Mouse (Mus musculus) lung, embryonic 16.5 days (tissue): ENCODE data around the gene Gm49388. TPM values are rescaled to one million over a fixed set of nuclear protein-coding genes. Genes with fewer than 3 reads are reported as not detected.
A peak's percentile ranks its signal among the peaks of the same experiment; 100 is the strongest.

Experiments used
- ATAC-seq: fragments of 200-750 bp; cut with Nextera tagmentation; 2 replicates; pipeline ENCODE4 v1.8.0; 2017; ENCODE audit warnings: low read depth, mild to moderate bottlenecking, moderate library complexity
- H3K27ac ChIP-seq: fragments of 300-500 bp; sonication (generic); 2 replicates; pipeline ENCODE4 v1.5.1; 2014; ENCODE audit warnings: mild to moderate bottlenecking, control low read depth, low read length
- H3K27me3 ChIP-seq: fragments of 300-500 bp; sonication (generic); 2 replicates; pipeline ENCODE4 v1.6.1; 2014; ENCODE audit warnings: low read depth, low read length, mixed read lengths; ENCODE audit not compliant: control insufficient read depth, insufficient read depth
- H3K36me3 ChIP-seq: fragments of 300-500 bp; sonication (generic); 2 replicates; pipeline ENCODE4 v1.6.1; 2014; ENCODE audit warnings: low read length; ENCODE audit not compliant: control insufficient read depth, insufficient read depth
- H3K4me1 ChIP-seq: fragments of 300-500 bp; sonication (generic); replicated peaks from 2 replicates; pipeline ENCODE4 v1.6.1; 2014; ENCODE audit warnings: low read length, mixed read lengths; ENCODE audit not compliant: control insufficient read depth, insufficient read depth
- H3K4me2 ChIP-seq: fragments of 300-500 bp; sonication (generic); 2 replicates; pipeline ENCODE4 v1.6.1; 2014; ENCODE audit warnings: low read depth, low read length, control low read depth
- H3K4me3 ChIP-seq: fragments of 300-500 bp; sonication (generic); 2 replicates; pipeline ENCODE4 v1.5.1; 2014; ENCODE audit warnings: mild to moderate bottlenecking, low read length, control low read depth
- H3K9ac ChIP-seq: fragments of 300-500 bp; sonication (generic); 2 replicates; pipeline ENCODE4 v1.6.1; 2014; ENCODE audit warnings: low read length, control low read depth
- H3K9me3 ChIP-seq: fragments of 300-500 bp; sonication (generic); 2 replicates; pipeline ENCODE4 v1.6.1; 2016; ENCODE audit warnings: low read length; ENCODE audit not compliant: control insufficient read depth
- WGBS: fragments of 180-500 bp; shearing (Covaris S2); extraction: QIAGEN DNeasy Blood & Tissue Kit; methylation state at CpG from one replicate; pipeline ENCODE4 v1.1.7; 2014; 5-methylcytosine and 5-hydroxymethylcytosine counted together
- polyA plus RNA-seq: library from polyadenylated mRNA; unstranded; fragments of >200 nt; fragmentation: Nextera tagmentation; extraction: Ambion mirVana; gene quantifications from 2 replicates; pipeline ENCODE4 v1.2.1, GENCODE M21; 2015

The Gm49388 gene
- polyA plus RNA-seq, 1 experiment from 2014 or later: not detected

DNA sequence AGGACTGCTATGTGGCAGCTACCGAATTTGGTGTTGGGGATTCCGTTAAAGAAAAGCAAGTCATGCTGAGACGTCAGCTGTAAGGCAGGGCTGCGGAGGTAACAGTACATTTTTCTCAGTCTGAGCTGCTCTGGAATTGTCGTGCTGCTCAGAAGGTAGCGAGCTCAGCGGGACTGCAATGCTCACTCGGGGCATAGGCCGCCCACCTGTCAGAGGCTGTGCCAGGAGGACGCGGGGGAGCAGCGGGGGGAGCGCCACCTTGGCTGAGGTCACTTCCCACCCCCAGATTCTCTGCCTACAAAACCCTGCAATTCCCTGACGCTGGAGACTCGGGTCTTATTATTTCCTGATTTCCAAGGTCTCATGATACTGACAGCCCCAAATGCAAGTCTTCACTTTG is 55.5 kb downstream of the Gm49388 start:
- peaks cover 15% of the 10 kb centered on the region; the same call in 1 of the 2 replicates for H3K36me3 ChIP-seq

DNA sequence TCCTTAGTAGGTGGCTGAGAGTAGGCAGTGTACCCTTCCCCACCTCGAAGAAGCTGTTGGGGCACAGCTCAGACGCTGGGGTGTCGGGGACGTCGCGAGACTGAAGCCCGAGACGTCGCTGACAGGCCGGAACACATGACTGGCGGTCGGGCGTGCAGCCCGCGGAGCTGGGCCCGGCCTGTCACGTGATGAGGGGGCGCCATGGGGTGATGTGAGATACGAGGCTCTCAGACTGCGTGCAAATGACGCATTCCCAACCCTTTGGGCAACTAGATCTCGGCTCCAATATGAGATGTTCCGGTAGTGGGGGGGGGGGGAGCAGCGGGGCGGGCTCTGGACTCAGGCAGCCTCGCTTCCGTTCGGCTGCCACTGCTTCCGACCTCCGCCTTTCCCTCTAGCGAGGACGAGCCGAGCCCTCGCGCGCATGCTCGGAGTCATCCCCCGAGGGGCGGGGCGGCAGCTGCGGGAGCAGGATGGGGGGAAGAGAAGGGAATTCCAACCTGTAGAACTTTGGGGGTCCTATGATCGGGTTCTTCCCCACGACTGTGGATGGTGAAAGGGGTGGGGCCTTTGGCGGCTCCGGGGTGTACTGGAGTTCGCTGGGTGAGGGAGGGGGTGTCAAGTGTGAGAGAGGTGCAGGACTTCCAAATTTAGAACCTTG is 56.1 kb downstream of the Gm49388 start:
- WGBS: under 1% methylated on average over 46 of the region's 46 CpGs
- Histone ChIP-seq H3K4me1 (peaks cover 11% of the 10 kb centered on the region), H3K4me2 (peak overlapping the region; percentile 80), H3K36me3 (peaks cover 17% of the 10 kb centered on the region; the same call in 1 of the 2 replicates), H3K27ac (peak overlapping the region; percentile 84), H3K9ac (peak overlapping the region; percentile 80), H3K4me3 (peak overlapping the region; percentile 74), H3K9me3 (no peaks in the 10 kb centered on the region), H3K27me3 (no peaks in the 10 kb centered on the region)
- peak; percentile 95 for ATAC-seq

More for the DNA sequence above, 55.5 kb downstream of the Gm49388 start:
- Histone ChIP-seq H3K27me3 (no peaks in the 10 kb centered on the region), H3K4me3 (peak overlapping the region; percentile 74), H3K9me3 (no peaks in the 10 kb centered on the region), H3K4me1 (peaks cover 11% of the 10 kb centered on the region), H3K27ac (peak overlapping the region; percentile 84), H3K9ac (peak overlapping the region; percentile 80), H3K4me2 (peak overlapping the region; percentile 80)
- WGBS: 2% methylated on average over 15 of the region's 15 CpGs
- peak; percentile 11 for ATAC-seq

DNA sequence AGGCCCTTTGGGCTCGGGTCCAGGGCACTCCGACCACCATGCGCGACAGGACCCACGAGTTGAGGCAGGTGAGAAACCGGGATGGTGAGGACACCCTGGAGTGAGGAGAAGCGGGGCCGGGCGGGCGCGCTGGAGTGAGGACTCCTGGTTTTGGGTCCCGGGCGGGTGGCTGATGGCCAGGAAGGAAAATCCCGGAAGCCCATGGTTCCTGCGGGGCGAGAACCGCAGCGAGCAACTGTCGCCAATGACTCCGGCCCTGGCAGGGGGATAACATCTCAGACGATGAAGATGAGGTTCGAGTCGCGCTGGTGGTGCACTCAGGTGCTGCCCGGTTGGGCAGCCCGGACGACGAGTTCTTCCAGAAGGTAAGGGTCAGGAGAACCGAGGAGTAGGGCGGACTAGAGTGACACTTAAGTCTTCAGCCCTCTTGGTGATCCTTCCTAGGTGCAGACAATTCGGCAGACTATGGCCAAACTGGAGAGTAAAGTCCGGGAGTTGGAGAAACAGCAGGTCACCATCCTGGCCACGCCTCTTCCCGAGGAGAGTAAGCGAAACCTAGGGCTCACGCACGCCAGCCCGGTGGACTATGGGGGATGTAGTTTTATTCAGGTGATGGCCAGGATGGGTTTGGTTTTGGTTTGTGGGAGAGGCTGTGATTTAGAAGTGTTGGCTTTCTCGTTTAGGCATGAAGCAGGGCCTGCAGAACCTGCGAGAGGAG is 56.8 kb downstream of the Gm49388 start:
- peak; percentile 58 for ATAC-seq
- Histone ChIP-seq H3K36me3 (peaks cover 21% of the 10 kb centered on the region; the same call in 1 of the 2 replicates), H3K4me3 (peak overlapping the region; percentile 74), H3K27ac (peak overlapping the region; percentile 84), H3K9me3 (no peaks in the 10 kb centered on the region), H3K9ac (peak overlapping the region; percentile 80), H3K4me1 (peaks cover 11% of the 10 kb centered on the region), H3K27me3 (no peaks in the 10 kb centered on the region), H3K4me2 (peak overlapping the region; percentile 80)
- under 1% methylated on average over 40 of the region's 40 CpGs for WGBS

DNA sequence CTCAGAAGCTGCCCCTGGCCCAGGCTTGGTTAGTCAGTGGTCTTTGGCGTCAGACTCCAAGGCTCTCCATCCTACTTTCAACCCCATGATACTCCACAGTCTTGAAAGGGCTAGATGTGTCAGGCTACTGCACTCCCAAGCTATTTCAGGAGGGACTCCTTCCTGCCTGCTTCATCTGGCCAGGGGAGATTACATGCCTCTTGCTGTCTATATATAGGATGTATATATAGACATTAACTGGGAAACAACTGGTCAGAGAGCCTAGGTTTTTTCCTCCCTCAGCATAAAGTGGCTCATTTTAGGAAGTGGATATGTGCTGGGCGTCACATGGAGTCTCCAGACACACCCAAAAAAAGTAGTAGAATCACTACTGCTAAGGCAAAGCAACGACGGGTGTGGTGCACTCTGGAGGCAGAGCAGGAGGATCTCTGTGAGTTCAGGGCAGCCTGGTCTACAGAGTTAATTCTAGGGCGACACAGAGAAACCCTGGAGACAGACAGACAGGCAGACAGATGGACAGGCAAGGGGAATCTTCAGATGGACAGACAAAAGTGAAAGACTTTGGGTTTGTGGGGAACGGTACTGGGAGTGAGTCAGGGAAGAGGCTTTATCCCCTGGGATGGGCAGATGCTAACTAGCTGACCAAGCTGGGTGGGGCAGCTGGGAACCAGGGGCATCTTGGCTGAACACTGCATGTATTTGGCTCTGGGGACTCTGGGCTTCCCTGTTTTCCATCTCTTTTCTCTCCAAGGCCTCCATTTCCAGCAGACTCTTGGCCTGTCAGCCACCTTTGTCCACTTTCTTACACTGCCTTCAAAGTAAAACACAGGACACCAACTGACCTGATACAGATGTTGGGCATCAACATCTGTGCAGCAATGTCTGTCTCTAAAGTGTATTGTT is 64.8 kb downstream of the Gm49388 start:
- Histone ChIP-seq H3K36me3 (peaks cover 11% of the 10 kb centered on the region; the same call in 1 of the 2 replicates), H3K4me2 (no peak overlapping the region), H3K9ac (no peak overlapping the region), H3K4me3 (no peak overlapping the region), H3K9me3 (no peaks in the 10 kb centered on the region), H3K27me3 (no peaks in the 10 kb centered on the region), H3K27ac (no peak overlapping the region), H3K4me1 (no peaks in the 10 kb centered on the region)
- ATAC-seq: no peak
- 65% methylated on average over 6 of the region's 6 CpGs for WGBS

DNA sequence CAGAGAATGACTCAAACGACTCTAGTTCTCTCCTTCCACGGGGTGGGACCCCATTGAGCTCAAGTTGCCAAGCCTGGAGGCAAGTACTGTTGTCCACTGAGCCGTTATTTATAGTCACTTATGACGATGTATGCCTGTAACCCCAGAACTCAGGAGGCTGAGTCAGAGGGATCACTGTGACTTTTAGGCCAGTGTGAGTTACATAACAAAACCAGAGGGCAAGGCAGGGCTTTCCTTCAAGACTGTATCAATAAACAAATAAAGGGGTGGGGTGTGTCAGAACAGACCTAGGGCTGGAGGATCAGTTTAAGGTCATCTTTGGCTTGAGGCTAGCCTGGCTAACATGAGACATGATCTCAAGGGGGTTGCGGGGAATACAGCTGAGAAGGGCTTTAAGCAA is 65.5 kb downstream of the Gm49388 start:
- WGBS: 57% methylated on average over 5 of the region's 5 CpGs
- Histone ChIP-seq H3K4me2 (no peak overlapping the region), H3K4me3 (no peak overlapping the region), H3K36me3 (peaks cover 10% of the 10 kb centered on the region; the same call in 1 of the 2 replicates), H3K9me3 (no peaks in the 10 kb centered on the region), H3K27ac (no peak overlapping the region), H3K9ac (no peak overlapping the region), H3K4me1 (no peaks in the 10 kb centered on the region), H3K27me3 (no peaks in the 10 kb centered on the region)
- no peak for ATAC-seq

Other genes starting within 250 kb of the Gm49388 start
- 8.4 and 8.7 TPM in 2 replicates for gene Tmem265, start 224.2 kb upstream of the Gm49388 start, polyA plus RNA-seq
- gene Phkg2, start 212.3 kb upstream of the Gm49388 start, polyA plus RNA-seq: 36.9 and 40.0 TPM in 2 replicates
- 23.6 and 23.7 TPM in 2 replicates for gene Ccdc189, start 197.0 kb upstream of the Gm49388 start, polyA plus RNA-seq
- 47.6 and 51.1 TPM in 2 replicates for gene Rnf40, start 196.8 kb upstream of the Gm49388 start, polyA plus RNA-seq
- gene Zfp629, start 169.8 kb upstream of the Gm49388 start, polyA plus RNA-seq: 12.5 and 12.6 TPM in 2 replicates
- 40.5 and 46.1 TPM in 2 replicates for gene Bcl7c, start 76.7 kb upstream of the Gm49388 start, polyA plus RNA-seq
- 11.4 and 11.8 TPM in 2 replicates for gene Ctf1, start 72.9 kb upstream of the Gm49388 start, polyA plus RNA-seq
- 0.23 and 0.24 TPM in 2 replicates for gene Ctf2, start 53.4 kb upstream of the Gm49388 start, polyA plus RNA-seq
- 3.1 and 3.8 TPM in 2 replicates for gene Fbxl19, start 41.1 kb upstream of the Gm49388 start, polyA plus RNA-seq
- gene Orai3, start 15.8 kb upstream of the Gm49388 start, polyA plus RNA-seq: 29.1 and 32.7 TPM in 2 replicates
- 13.8 and 18.1 TPM in 2 replicates for gene Setd1a, start 8.9 kb upstream of the Gm49388 start, polyA plus RNA-seq
- 27.5 and 32.1 TPM in 2 replicates for gene Hsd3b7, start 15.0 kb downstream of the Gm49388 start, polyA plus RNA-seq
- gene Stx4a, start 38.7 kb downstream of the Gm49388 start, polyA plus RNA-seq: 44.5 and 45.1 TPM in 2 replicates
- gene Stx1b, start 38.9 kb downstream of the Gm49388 start, polyA plus RNA-seq: 1.1 and 1.3 TPM in 2 replicates
- 11.2 and 11.3 TPM in 2 replicates for gene Zfp646, start 90.6 kb downstream of the Gm49388 start, polyA plus RNA-seq
- 15.0 and 17.5 TPM in 2 replicates for gene Zfp668, start 91.2 kb downstream of the Gm49388 start, polyA plus RNA-seq
- 1.1 and 2.0 TPM in 2 replicates for gene Prss53, start 105.4 kb downstream of the Gm49388 start, polyA plus RNA-seq
- not detected in 2 replicates for gene Gm21974, start 109.8 kb downstream of the Gm49388 start, polyA plus RNA-seq
- 159 and 162 TPM in 2 replicates for gene Vkorc1, start 110.0 kb downstream of the Gm49388 start, polyA plus RNA-seq
- gene Bckdk, start 118.5 kb downstream of the Gm49388 start, polyA plus RNA-seq: 129 and 133 TPM in 2 replicates
- gene Kat8, start 126.9 kb downstream of the Gm49388 start, polyA plus RNA-seq: 37.2 and 38.9 TPM in 2 replicates
- 101 and 108 TPM in 2 replicates for gene Prss8, start 144.5 kb downstream of the Gm49388 start, polyA plus RNA-seq
- 12.3 and 12.4 TPM in 2 replicates for gene Prss36, start 161.1 kb downstream of the Gm49388 start, polyA plus RNA-seq
- gene Fus, start 181.8 kb downstream of the Gm49388 start, polyA plus RNA-seq: 299 and 328 TPM in 2 replicates
- gene Pycard, start 208.3 kb downstream of the Gm49388 start, polyA plus RNA-seq: 37.6 and 51.2 TPM in 2 replicates
- gene Trim72, start 218.3 kb downstream of the Gm49388 start, polyA plus RNA-seq: 0.28 and 0.63 TPM in 2 replicates